Mouse (Mus musculus): ENCODE data around the gene Olfr765. TPM values are rescaled to one million over a fixed set of nuclear protein-coding genes. Genes with fewer than 3 reads are reported as not detected.
"Not testable (repeated sequence)": the region's sequence is repeated elsewhere in the genome, so short reads cannot be mapped to it uniquely, and the experiment has no call there.

Olfr765 gene
- not detected in 2 replicates for total RNA-seq (2014; fragmentation: Nextera tagmentation)
- total RNA-seq (2017): not detected in 2 replicates

GRCm38 (mm10) chr10:129049898-129050297 lies at the start of gene Olfr765:
Gene Olfr765, minus strand, starts transcription at chr10:129049998.
- ATAC-seq (replicated peaks; ENCODE audit: poor library complexity, severe bottlenecking): not testable (repeated sequence)

- ATAC-seq (replicated peaks; ENCODE audit: poor library complexity, severe bottlenecking): no peak
These were observed 49.5 kb upstream of the Olfr765 start, which contains the start of gene Olfr768 for GRCm38 (mm10) chr10:129099275-129099674. Gene Olfr768, minus strand, starts transcription at chr10:129099375.

- ATAC-seq (replicated peaks; ENCODE audit: poor library complexity, severe bottlenecking): not testable (repeated sequence)
These were observed 33.0 kb upstream of the Olfr765 start, which contains the start of gene Olfr767 for GRCm38 (mm10) chr10:129082810-129083209. Gene Olfr767, minus strand, starts transcription at chr10:129082910.

GRCm38 (mm10) chr10:129068877-129069276 lies 19.1 kb upstream of the Olfr765 start, which contains the start of gene Olfr766-ps1:
Gene Olfr766-ps1, minus strand, starts transcription at chr10:129068977.
- no peak for ATAC-seq (replicated peaks; ENCODE audit: poor library complexity, severe bottlenecking)

GRCm38 (mm10) chr10:129039796-129040195 lies 10.0 kb downstream of the Olfr765 start, which contains the start of gene Olfr764-ps1:
Gene Olfr764-ps1, minus strand, starts transcription at chr10:129039896.
- ATAC-seq (replicated peaks; ENCODE audit: poor library complexity, severe bottlenecking): no peak

GRCm38 (mm10) chr10:129028343-129028742 lies 21.5 kb downstream of the Olfr765 start:
- ATAC-seq (replicated peaks; ENCODE audit: poor library complexity, severe bottlenecking): no peak

GRCm38 (mm10) chr10:129026018-129026662 lies 23.7 kb downstream of the Olfr765 start:
- ATAC-seq (replicated peaks; ENCODE audit: poor library complexity, severe bottlenecking): peak; percentile 76

GRCm38 (mm10) chr10:129023319-129023718 lies 26.5 kb downstream of the Olfr765 start:
- ATAC-seq (replicated peaks; ENCODE audit: poor library complexity, severe bottlenecking): no peak

GRCm38 (mm10) chr10:129014477-129014876 lies 35.3 kb downstream of the Olfr765 start:
- no peak for ATAC-seq (replicated peaks; ENCODE audit: poor library complexity, severe bottlenecking)

- peak; percentile 79 for ATAC-seq (replicated peaks; ENCODE audit: poor library complexity, severe bottlenecking)
These were observed 38.3 kb downstream of the Olfr765 start for GRCm38 (mm10) chr10:129011511-129011910.

GRCm38 (mm10) chr10:129010288-129010841 lies 39.4 kb downstream of the Olfr765 start, which contains the start of gene Olfr763:
Gene Olfr763, plus strand, starts transcription at chr10:129010791.
- no peak for ATAC-seq (replicated peaks; ENCODE audit: poor library complexity, severe bottlenecking)

GRCm38 (mm10) chr10:129004032-129004920 lies 45.5 kb downstream of the Olfr765 start:
- no peak for ATAC-seq (replicated peaks; ENCODE audit: poor library complexity, severe bottlenecking)

GRCm38 (mm10) chr10:128996523-128997040 lies 53.2 kb downstream of the Olfr765 start:
- no peak for ATAC-seq (replicated peaks; ENCODE audit: poor library complexity, severe bottlenecking)

GRCm38 (mm10) chr10:128995796-128996195 lies 54.0 kb downstream of the Olfr765 start:
- ATAC-seq (replicated peaks; ENCODE audit: poor library complexity, severe bottlenecking): no peak

Other genes with a start within 250 kb of the Olfr765 start
- gene Dnajc14, start 245.9 kb downstream of the Olfr765 start, total RNA-seq (2014; fragmentation: Nextera tagmentation): 16.5 and 17.5 TPM in 2 replicates
- 23.8 and 30.7 TPM in 2 replicates for gene Dnajc14, start 245.9 kb downstream of the Olfr765 start, total RNA-seq (2017)
- 10.8 and 14.4 TPM in 2 replicates for gene Tmem198b, start 245.6 kb downstream of the Olfr765 start, total RNA-seq (2014; fragmentation: Nextera tagmentation)
- 3.4 and 3.6 TPM in 2 replicates for gene Tmem198b, start 245.6 kb downstream of the Olfr765 start, total RNA-seq (2017)
- gene Sarnp, start 232.7 kb downstream of the Olfr765 start, total RNA-seq (2014; fragmentation: Nextera tagmentation): 184 and 236 TPM in 2 replicates
- 265 and 272 TPM in 2 replicates for gene Sarnp, start 232.7 kb downstream of the Olfr765 start, total RNA-seq (2017)
- 33.9 and 84.1 TPM in 2 replicates for gene Ormdl2, start 228.4 kb downstream of the Olfr765 start, total RNA-seq (2014; fragmentation: Nextera tagmentation)
- gene Ormdl2, start 228.4 kb downstream of the Olfr765 start, total RNA-seq (2017): 82.4 and 147 TPM in 2 replicates
- 0.21 TPM in 1 of 2 replicates, not detected in the other for gene Gdf11, start 158.3 kb downstream of the Olfr765 start, total RNA-seq (2014; fragmentation: Nextera tagmentation)
- gene Gdf11, start 158.3 kb downstream of the Olfr765 start, total RNA-seq (2017): 0.15 TPM in 1 of 2 replicates, not detected in the other
- 139 and 203 TPM in 2 replicates for gene Cd63, start 149.0 kb downstream of the Olfr765 start, total RNA-seq (2014; fragmentation: Nextera tagmentation)
- gene Cd63, start 149.0 kb downstream of the Olfr765 start, total RNA-seq (2017): 123 and 185 TPM in 2 replicates
- gene Rdh5, start 127.1 kb downstream of the Olfr765 start, total RNA-seq (2014; fragmentation: Nextera tagmentation): 2.0 and 9.5 TPM in 2 replicates
- 2.4 TPM in 1 of 2 replicates, not detected in the other for gene Rdh5, start 127.1 kb downstream of the Olfr765 start, total RNA-seq (2017)
- gene Bloc1s1, start 126.0 kb downstream of the Olfr765 start, total RNA-seq (2014; fragmentation: Nextera tagmentation): 124 and 140 TPM in 2 replicates
- 71.3 and 86.4 TPM in 2 replicates for gene Bloc1s1, start 126.0 kb downstream of the Olfr765 start, total RNA-seq (2017)
- not detected in 2 replicates for gene Itga7, start 116.2 kb downstream of the Olfr765 start, total RNA-seq (2014; fragmentation: Nextera tagmentation)
- gene Itga7, start 116.2 kb downstream of the Olfr765 start, total RNA-seq (2017): not detected in 2 replicates
- gene Mettl7b, start 89.0 kb downstream of the Olfr765 start, total RNA-seq (2014; fragmentation: Nextera tagmentation): not detected in 2 replicates
- not detected in 2 replicates for gene Mettl7b, start 89.0 kb downstream of the Olfr765 start, total RNA-seq (2017)
- gene Olfr9, start 60.6 kb downstream of the Olfr765 start, total RNA-seq (2014; fragmentation: Nextera tagmentation): not detected in 2 replicates
- gene Olfr9, start 60.6 kb downstream of the Olfr765 start, total RNA-seq (2017): not detected in 2 replicates
- not detected in 2 replicates for gene Olfr763, start 39.2 kb downstream of the Olfr765 start, total RNA-seq (2014; fragmentation: Nextera tagmentation)
- not detected in 2 replicates for gene Olfr763, start 39.2 kb downstream of the Olfr765 start, total RNA-seq (2017)
- gene Olfr764-ps1, start 10.1 kb downstream of the Olfr765 start, total RNA-seq (2014; fragmentation: Nextera tagmentation): not detected in 2 replicates
- not detected in 2 replicates for gene Olfr764-ps1, start 10.1 kb downstream of the Olfr765 start, total RNA-seq (2017)
- gene Olfr766-ps1, start 19.0 kb upstream of the Olfr765 start, total RNA-seq (2014; fragmentation: Nextera tagmentation): not detected in 2 replicates
- not detected in 2 replicates for gene Olfr766-ps1, start 19.0 kb upstream of the Olfr765 start, total RNA-seq (2017)
- not detected in 2 replicates for gene Olfr767, start 32.9 kb upstream of the Olfr765 start, total RNA-seq (2014; fragmentation: Nextera tagmentation)
- not detected in 2 replicates for gene Olfr767, start 32.9 kb upstream of the Olfr765 start, total RNA-seq (2017)
- not detected in 2 replicates for gene Olfr768, start 49.4 kb upstream of the Olfr765 start, total RNA-seq (2014; fragmentation: Nextera tagmentation)
- not detected in 2 replicates for gene Olfr768, start 49.4 kb upstream of the Olfr765 start, total RNA-seq (2017)
- gene Olfr769, start 67.9 kb upstream of the Olfr765 start, total RNA-seq (2014; fragmentation: Nextera tagmentation): not detected in 2 replicates
- gene Olfr769, start 67.9 kb upstream of the Olfr765 start, total RNA-seq (2017): not detected in 2 replicates
- not detected in 2 replicates for gene Olfr770, start 89.0 kb upstream of the Olfr765 start, total RNA-seq (2014; fragmentation: Nextera tagmentation)
- not detected in 2 replicates for gene Olfr770, start 89.0 kb upstream of the Olfr765 start, total RNA-seq (2017)
- not detected in 2 replicates for gene Olfr771, start 114.8 kb upstream of the Olfr765 start, total RNA-seq (2014; fragmentation: Nextera tagmentation)
- not detected in 2 replicates for gene Olfr771, start 114.8 kb upstream of the Olfr765 start, total RNA-seq (2017)
- not detected in 2 replicates for gene Olfr772, start 127.9 kb upstream of the Olfr765 start, total RNA-seq (2014; fragmentation: Nextera tagmentation)
- not detected in 2 replicates for gene Olfr772, start 127.9 kb upstream of the Olfr765 start, total RNA-seq (2017)
- gene Olfr773, start 137.4 kb upstream of the Olfr765 start, total RNA-seq (2014; fragmentation: Nextera tagmentation): not detected in 2 replicates
- not detected in 2 replicates for gene Olfr773, start 137.4 kb upstream of the Olfr765 start, total RNA-seq (2017)
- not detected in 2 replicates for gene Olfr774, start 186.2 kb upstream of the Olfr765 start, total RNA-seq (2014; fragmentation: Nextera tagmentation)
- not detected in 2 replicates for gene Olfr774, start 186.2 kb upstream of the Olfr765 start, total RNA-seq (2017)
- gene Olfr775, start 198.4 kb upstream of the Olfr765 start, total RNA-seq (2014; fragmentation: Nextera tagmentation): not detected in 2 replicates
- gene Olfr775, start 198.4 kb upstream of the Olfr765 start, total RNA-seq (2017): not detected in 2 replicates
- gene Olfr776, start 209.1 kb upstream of the Olfr765 start, total RNA-seq (2014; fragmentation: Nextera tagmentation): not detected in 2 replicates
- not detected in 2 replicates for gene Olfr776, start 209.1 kb upstream of the Olfr765 start, total RNA-seq (2017)
- gene Olfr777, start 221.5 kb upstream of the Olfr765 start, total RNA-seq (2014; fragmentation: Nextera tagmentation): not detected in 2 replicates
- not detected in 2 replicates for gene Olfr777, start 221.5 kb upstream of the Olfr765 start, total RNA-seq (2017)

All from granulocyte monocyte progenitor cell, adult 5-6 weeks (primary cell).